Mouse (Mus musculus) heart, postnatal 0 days (tissue): ENCODE data around the gene Med24.

Experiments
- CTCF ChIP-seq: IDR thresholded peaks from 2 replicates; pipeline ENCODE4 v1.5.1; 2016; ENCODE audit warnings: antibody characterized with exemption, control low read depth, low read depth
- EP300 ChIP-seq: IDR thresholded peaks from 2 replicates; pipeline ENCODE4 v1.6.1; 2016; ENCODE audit warnings: antibody characterized with exemption, low read depth

DNA sequence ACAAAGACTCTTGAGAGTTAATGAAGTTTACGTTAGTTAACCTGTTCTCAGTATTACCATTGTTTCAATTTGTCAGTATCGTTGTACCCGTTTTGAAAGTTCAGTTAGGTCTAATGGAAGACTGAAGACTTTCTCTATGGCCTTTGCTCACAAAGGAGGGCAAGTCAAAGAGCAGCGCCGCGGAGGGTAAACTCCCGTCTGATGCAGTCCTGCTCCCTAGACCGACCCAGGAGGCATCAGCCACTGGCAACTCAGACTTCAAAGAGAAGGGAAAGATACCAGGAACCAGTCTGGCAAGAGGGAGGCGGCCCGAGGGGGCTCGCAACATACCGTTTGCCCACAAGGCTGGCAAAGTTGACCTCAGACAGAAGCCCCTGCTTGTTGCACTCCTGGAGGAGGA lies 15.5 kb downstream of the Med24 start:
- no peak for TF ChIP-seq CTCF
- no peak for TF ChIP-seq EP300
